Mouse (Mus musculus) mouse trophoblast stem cell (cell line): ENCODE measurements around the gene Srpx2.

Source experiments
- in situ Hi-C, 2 experiments: fragments of 300-500 bp; cut with MseI, MboI; formaldehyde crosslinking; loops; 2 replicates in 1 of 2; 3 replicates in 1 of 2; pipeline ENCODE4 v1.15.1; 2025

The Srpx2 gene

GRCm38 (mm10) chrX:133908261-133908660 lies at the start of gene Srpx2:
Gene Srpx2, plus strand, starts transcription at chrX:133908426.
- in situ Hi-C loops: no loop called here

GRCm38 (mm10) chrX:133869743-133870142 lies 38.5 kb upstream of the Srpx2 start:
- in situ Hi-C loops: loop anchor here in 1 of 2 experiments (25.0 kb wide), 1 partner anchor 107 kb away; no protein-coding TSS in a partner anchor

GRCm38 (mm10) chrX:133887308-133887707 lies 20.9 kb upstream of the Srpx2 start:
- in situ Hi-C loops: no loop called here

- in situ Hi-C loops: no loop called here
Measured at GRCm38 (mm10) chrX:133888111-133888510, 20.1 kb upstream of the Srpx2 start.

GRCm38 (mm10) chrX:133898014-133898542 lies 10.1 kb upstream of the Srpx2 start, which contains the start of gene Tspan6:
Gene Tspan6, minus strand, starts transcription at chrX:133898429.
- in situ Hi-C loops: no loop called here

GRCm38 (mm10) chrX:133911397-133912103 lies 3.3 kb downstream of the Srpx2 start:
- in situ Hi-C loops: no loop called here

- in situ Hi-C loops: no loop called here
Measured at GRCm38 (mm10) chrX:133913006-133913405, 4.8 kb downstream of the Srpx2 start.

GRCm38 (mm10) chrX:133914219-133914618 lies 6.0 kb downstream of the Srpx2 start:
- in situ Hi-C loops: no loop called here

GRCm38 (mm10) chrX:133921187-133921586 lies 13.0 kb downstream of the Srpx2 start:
- in situ Hi-C loops: no loop called here

GRCm38 (mm10) chrX:133926760-133927159 lies 18.5 kb downstream of the Srpx2 start:
- in situ Hi-C loops: no loop called here

GRCm38 (mm10) chrX:133931302-133932013 lies 23.2 kb downstream of the Srpx2 start:
- in situ Hi-C loops: no loop called here

GRCm38 (mm10) chrX:133936605-133937225 lies 28.5 kb downstream of the Srpx2 start:
- in situ Hi-C loops: no loop called here

- in situ Hi-C loops: no loop called here
Measured at GRCm38 (mm10) chrX:133939561-133939960, 31.3 kb downstream of the Srpx2 start.

GRCm38 (mm10) chrX:133947427-133947826 lies 39.2 kb downstream of the Srpx2 start:
- in situ Hi-C loops: loop anchor here in 1 of 2 experiments (5.0 kb wide), 1 partner anchor 70 kb away; no protein-coding TSS in a partner anchor

- in situ Hi-C loops: no loop called here
Measured at GRCm38 (mm10) chrX:133954661-133955060, 46.4 kb downstream of the Srpx2 start.

GRCm38 (mm10) chrX:133960617-133961016 lies 52.4 kb downstream of the Srpx2 start:
- in situ Hi-C loops: no loop called here

- in situ Hi-C loops: no loop called here
Measured at GRCm38 (mm10) chrX:133964615-133965014, 56.4 kb downstream of the Srpx2 start.

- in situ Hi-C loops: no loop called here
Measured at GRCm38 (mm10) chrX:133981231-133982002, 73.2 kb downstream of the Srpx2 start, which contains the start of gene Sytl4. Gene Sytl4, minus strand, starts transcription at chrX:133981812.
